Mouse (Mus musculus) heart, adult 2 months (tissue): ENCODE data around the gene Akt3.

Experiments
- EP300 ChIP-seq: fragments of 200-500 bp; IDR thresholded peaks from 2 replicates; pipeline ENCODE4 v1.6.1; 2011; ENCODE audit warnings: low read depth, low read length, control low read depth; ENCODE audit not compliant: insufficient read depth
- POLR2A ChIP-seq: fragments of 200-500 bp; IDR thresholded peaks from 2 replicates; pipeline ENCODE4 v1.6.1; 2011; ENCODE audit warnings: mild to moderate bottlenecking, low read depth, low read length, control low read depth; ENCODE audit not compliant: insufficient read depth

GRCm38 (mm10) chr1:177039093-177039674 is 218.8 kb downstream of the Akt3 start:
- TF ChIP-seq POLR2A = no peak
- TF ChIP-seq EP300 = no peak
